Mouse (Mus musculus) lung, embryonic 16.5 days (tissue): ENCODE data around the gene Noct. TPM values are rescaled to one million over a fixed set of nuclear protein-coding genes. Genes with fewer than 3 reads are reported as not detected.

Source experiments
- ATAC-seq: fragments of 200-750 bp; cut with Nextera tagmentation; 2 replicates; pipeline ENCODE4 v1.8.0; 2017; ENCODE audit warnings: low read depth, mild to moderate bottlenecking, moderate library complexity
- H3K27ac ChIP-seq: fragments of 300-500 bp; sonication (generic); 2 replicates; pipeline ENCODE4 v1.5.1; 2014; ENCODE audit warnings: mild to moderate bottlenecking, control low read depth, low read length
- H3K27me3 ChIP-seq: fragments of 300-500 bp; sonication (generic); 2 replicates; pipeline ENCODE4 v1.6.1; 2014; ENCODE audit warnings: low read depth, low read length, mixed read lengths; ENCODE audit not compliant: control insufficient read depth, insufficient read depth
- H3K36me3 ChIP-seq: fragments of 300-500 bp; sonication (generic); 2 replicates; pipeline ENCODE4 v1.6.1; 2014; ENCODE audit warnings: low read length; ENCODE audit not compliant: control insufficient read depth, insufficient read depth
- H3K4me1 ChIP-seq: fragments of 300-500 bp; sonication (generic); replicated peaks from 2 replicates; pipeline ENCODE4 v1.6.1; 2014; ENCODE audit warnings: low read length, mixed read lengths; ENCODE audit not compliant: control insufficient read depth, insufficient read depth
- H3K4me2 ChIP-seq: fragments of 300-500 bp; sonication (generic); 2 replicates; pipeline ENCODE4 v1.6.1; 2014; ENCODE audit warnings: low read depth, low read length, control low read depth
- H3K4me3 ChIP-seq: fragments of 300-500 bp; sonication (generic); 2 replicates; pipeline ENCODE4 v1.5.1; 2014; ENCODE audit warnings: mild to moderate bottlenecking, low read length, control low read depth
- H3K9ac ChIP-seq: fragments of 300-500 bp; sonication (generic); 2 replicates; pipeline ENCODE4 v1.6.1; 2014; ENCODE audit warnings: low read length, control low read depth
- H3K9me3 ChIP-seq: fragments of 300-500 bp; sonication (generic); 2 replicates; pipeline ENCODE4 v1.6.1; 2016; ENCODE audit warnings: low read length; ENCODE audit not compliant: control insufficient read depth
- WGBS: fragments of 180-500 bp; shearing (Covaris S2); extraction: QIAGEN DNeasy Blood & Tissue Kit; methylation state at CpG from one replicate; pipeline ENCODE4 v1.1.7; 2014; 5-methylcytosine and 5-hydroxymethylcytosine counted together
- polyA plus RNA-seq: library from polyadenylated mRNA; unstranded; fragments of >200 nt; fragmentation: Nextera tagmentation; extraction: Ambion mirVana; gene quantifications from 2 replicates; pipeline ENCODE4 v1.2.1, GENCODE M21; 2015

The Noct gene
- polyA plus RNA-seq, 1 experiment from 2014 or later, result 5.6 TPM

DNA sequence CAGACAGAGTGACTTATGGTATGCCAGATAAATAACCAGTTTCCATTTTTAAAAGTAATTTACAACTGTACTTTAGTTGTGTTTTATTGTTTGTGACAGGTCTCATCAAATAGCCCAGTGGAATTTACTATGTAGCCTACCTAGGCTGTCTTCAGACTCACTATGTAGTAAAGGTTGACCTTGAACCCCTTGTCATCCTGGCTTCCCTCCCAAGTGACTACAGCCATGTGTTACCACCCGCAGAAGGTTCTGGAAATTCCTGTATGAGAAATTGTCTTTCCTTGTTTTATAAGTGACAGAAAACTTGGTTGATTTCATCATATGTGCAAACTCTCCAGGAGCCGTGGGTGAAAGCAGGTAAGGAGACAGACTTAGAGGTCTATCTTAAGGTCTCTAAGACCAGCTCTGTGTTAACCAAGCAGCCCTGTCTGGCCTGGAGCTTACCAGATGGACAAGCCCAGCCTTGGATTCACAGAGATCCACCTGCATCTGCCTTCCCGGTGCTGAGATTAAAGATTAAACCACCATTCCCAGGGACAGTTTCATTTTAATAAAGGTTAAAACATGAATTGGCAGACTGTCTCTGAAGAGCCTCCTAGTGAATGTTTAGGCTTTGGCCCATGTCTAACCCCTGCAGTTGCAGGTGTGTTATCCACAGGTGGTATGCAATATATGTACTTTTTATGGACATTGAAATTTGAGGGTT, 8.1 kb downstream of the Noct start:
- Histone ChIP-seq H3K27me3 (no peaks in the 10 kb centered on the region), H3K9me3 (no peaks in the 10 kb centered on the region), H3K4me2 (no peak overlapping the region), H3K27ac (no peak overlapping the region), H3K36me3 (no peaks in the 10 kb centered on the region), H3K4me3 (no peak overlapping the region), H3K9ac (no peak overlapping the region), H3K4me1 (peaks cover 18% of the 10 kb centered on the region)
- WGBS, result 80% methylated on average over 3 of the region's 3 CpGs
- ATAC-seq, result no peak

DNA sequence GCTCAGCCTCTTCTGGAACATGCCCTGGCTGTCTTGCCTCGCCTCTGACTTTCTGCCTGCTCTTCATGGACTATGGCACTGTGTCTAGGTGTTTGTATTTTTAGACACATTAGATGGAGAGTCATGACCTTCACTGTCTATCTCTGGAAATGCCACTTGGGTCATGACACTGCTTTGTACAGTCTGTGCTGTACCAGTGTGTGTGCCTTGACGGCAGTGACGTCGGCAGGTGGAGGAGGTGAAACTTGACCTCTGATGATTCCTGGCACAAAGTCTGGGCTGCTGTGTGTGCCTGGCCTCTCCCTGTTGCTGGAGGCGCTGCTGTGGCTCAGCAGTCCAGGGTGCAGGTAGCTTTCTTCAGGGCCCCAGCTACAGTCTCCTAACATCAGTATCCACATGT, 9.2 kb downstream of the Noct start:
- H3K9ac ChIP-seq, result no peak overlapping the region
- H3K27me3 ChIP-seq, result no peaks in the 10 kb centered on the region
- H3K4me2 ChIP-seq, result peak overlapping the region; percentile 18; the same call in 1 of the 2 replicates
- peak overlapping the region; percentile 65 for H3K27ac ChIP-seq
- no peaks in the 10 kb centered on the region for H3K9me3 ChIP-seq
- H3K36me3 ChIP-seq, result no peaks in the 10 kb centered on the region
- 31% methylated on average over 5 of the region's 5 CpGs for WGBS
- peak; percentile 64 for ATAC-seq
- H3K4me1 ChIP-seq, result peaks cover 24% of the 10 kb centered on the region
- H3K4me3 ChIP-seq, result peak overlapping the region; percentile 1; the same call in 1 of the 2 replicates

DNA sequence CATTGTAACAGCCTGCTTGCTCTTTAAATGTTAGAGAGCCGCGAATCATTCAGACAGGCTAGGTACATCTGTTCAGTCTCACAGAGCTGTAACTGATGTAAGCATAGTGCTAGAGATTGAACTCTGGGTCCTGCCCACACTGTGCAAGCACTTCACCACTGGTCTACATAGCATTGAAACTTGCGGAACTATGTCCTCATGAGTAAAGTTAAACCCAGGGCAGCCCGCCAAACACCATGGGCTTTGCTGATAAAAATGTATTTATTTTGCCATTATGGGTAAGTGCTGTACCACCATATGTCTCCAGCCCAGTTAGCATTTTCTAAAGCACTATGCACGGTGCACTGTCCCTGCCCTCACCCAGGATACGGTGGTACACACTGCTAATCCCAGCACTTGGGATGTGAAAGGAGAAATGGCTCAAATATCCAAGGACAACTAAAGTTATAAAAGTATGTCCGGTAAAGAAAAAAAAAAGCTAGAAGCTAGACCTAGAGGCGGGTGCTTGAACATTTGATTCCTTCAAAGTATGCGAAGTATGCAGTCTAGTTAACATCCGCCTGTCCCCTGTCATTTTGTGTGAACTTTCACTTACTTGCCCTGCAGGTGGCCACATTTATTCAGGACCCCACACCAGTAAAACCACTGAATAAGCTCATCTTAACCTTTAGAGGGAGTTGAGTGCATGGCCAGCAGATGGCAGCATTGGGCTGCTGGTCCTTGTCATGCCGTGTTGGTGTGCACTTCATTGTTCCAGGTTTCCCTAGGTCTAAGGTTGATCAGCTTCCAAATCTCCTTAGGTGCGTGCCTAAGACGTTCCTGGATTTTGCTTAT, 9.9 kb downstream of the Noct start:
- Histone ChIP-seq H3K9me3 (no peaks in the 10 kb centered on the region), H3K4me1 (peaks cover 26% of the 10 kb centered on the region), H3K27me3 (no peaks in the 10 kb centered on the region), H3K4me3 (peak overlapping the region; percentile 23), H3K9ac (no peak overlapping the region), H3K4me2 (peak overlapping the region; percentile 48), H3K27ac (peak overlapping the region; percentile 71), H3K36me3 (no peaks in the 10 kb centered on the region)
- peak; percentile 95 for ATAC-seq
- 19% methylated on average over 13 of the region's 13 CpGs for WGBS

DNA sequence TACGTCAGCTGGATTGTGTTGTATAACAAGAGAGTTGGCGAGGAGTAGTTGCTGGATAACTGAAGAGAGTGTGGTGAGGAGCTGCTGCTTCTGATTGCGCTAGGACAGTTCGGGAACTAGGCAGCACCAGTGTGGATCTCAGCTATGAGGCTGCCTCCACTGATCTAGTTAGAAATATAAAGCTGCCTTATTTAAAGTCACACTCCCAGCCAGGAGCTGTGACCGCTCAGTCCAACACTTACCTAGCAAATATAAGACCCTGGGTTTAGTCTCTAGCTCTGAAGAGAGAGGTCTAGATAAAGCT, 10.5 kb downstream of the Noct start:
- peak overlapping the region; percentile 71 for H3K27ac ChIP-seq
- no peaks in the 10 kb centered on the region for H3K27me3 ChIP-seq
- WGBS, result 57% methylated on average over 5 of the region's 5 CpGs
- no peaks in the 10 kb centered on the region for H3K9me3 ChIP-seq
- H3K4me2 ChIP-seq, result peak overlapping the region; percentile 48
- H3K36me3 ChIP-seq, result no peaks in the 10 kb centered on the region
- H3K9ac ChIP-seq, result no peak overlapping the region
- peak overlapping the region; percentile 23 for H3K4me3 ChIP-seq
- ATAC-seq, result no peak
- peaks cover 26% of the 10 kb centered on the region for H3K4me1 ChIP-seq

DNA sequence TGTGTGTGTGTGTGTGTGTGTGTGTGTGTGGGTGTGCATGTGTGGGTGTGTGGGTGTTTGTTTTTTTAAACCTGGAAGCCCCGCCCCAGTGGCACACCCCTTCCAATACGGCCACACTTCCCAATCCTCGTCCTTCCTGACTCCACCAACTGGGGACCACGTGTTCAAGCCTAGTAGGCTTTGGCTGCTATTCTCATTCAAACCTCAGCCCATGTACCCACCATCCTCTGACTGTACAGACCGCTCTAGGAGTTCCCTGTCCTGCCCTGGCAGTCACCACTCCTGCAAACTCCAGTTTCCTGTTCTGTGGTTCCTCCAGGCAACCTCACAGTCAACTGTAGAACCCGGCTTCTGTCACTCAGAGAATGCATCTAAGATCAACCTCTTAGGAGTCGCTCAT, 14.3 kb downstream of the Noct start:
- Histone ChIP-seq H3K9ac (no peak overlapping the region), H3K36me3 (no peaks in the 10 kb centered on the region), H3K9me3 (no peaks in the 10 kb centered on the region), H3K4me1 (peaks cover 18% of the 10 kb centered on the region; the same call in 1 of the 2 replicates), H3K27me3 (no peaks in the 10 kb centered on the region), H3K4me2 (0 out of 2 replicates have a peak overlapping the region, but pooled peaks have one; percentile 17), H3K27ac (peak overlapping the region; percentile 19; the same call in 1 of the 2 replicates), H3K4me3 (no peak overlapping the region)
- no peak; the same call in 1 of the 2 replicates for ATAC-seq
- 60% methylated on average over 7 of the region's 7 CpGs for WGBS

DNA sequence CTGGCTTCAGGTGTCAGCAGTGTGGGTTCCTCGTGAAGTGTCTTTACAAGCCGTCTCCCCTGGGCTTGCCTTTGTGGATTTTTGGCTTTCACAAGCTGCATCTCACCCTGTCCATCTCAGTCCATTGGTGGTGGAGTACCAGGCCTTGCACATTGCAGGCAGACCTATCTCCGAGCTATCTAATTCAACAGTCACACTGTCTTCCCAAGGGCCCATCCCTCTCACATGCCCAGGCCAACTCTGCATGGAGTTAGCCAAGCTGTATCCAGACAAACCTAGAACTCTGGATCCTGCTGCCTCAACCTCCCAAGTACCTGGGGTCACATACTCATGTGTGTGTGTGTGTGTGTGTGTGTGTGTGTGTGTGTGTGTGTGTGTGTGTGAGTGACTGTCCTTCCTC, 15.3 kb downstream of the Noct start:
- Histone ChIP-seq H3K4me2 (no peak overlapping the region), H3K27ac (no peak overlapping the region), H3K9me3 (no peaks in the 10 kb centered on the region), H3K27me3 (no peaks in the 10 kb centered on the region), H3K9ac (no peak overlapping the region), H3K4me1 (peaks cover 10% of the 10 kb centered on the region; the same call in 1 of the 2 replicates), H3K4me3 (no peak overlapping the region), H3K36me3 (no peaks in the 10 kb centered on the region)
- WGBS, result 85% methylated on average over 3 of the region's 3 CpGs
- no peak for ATAC-seq

DNA sequence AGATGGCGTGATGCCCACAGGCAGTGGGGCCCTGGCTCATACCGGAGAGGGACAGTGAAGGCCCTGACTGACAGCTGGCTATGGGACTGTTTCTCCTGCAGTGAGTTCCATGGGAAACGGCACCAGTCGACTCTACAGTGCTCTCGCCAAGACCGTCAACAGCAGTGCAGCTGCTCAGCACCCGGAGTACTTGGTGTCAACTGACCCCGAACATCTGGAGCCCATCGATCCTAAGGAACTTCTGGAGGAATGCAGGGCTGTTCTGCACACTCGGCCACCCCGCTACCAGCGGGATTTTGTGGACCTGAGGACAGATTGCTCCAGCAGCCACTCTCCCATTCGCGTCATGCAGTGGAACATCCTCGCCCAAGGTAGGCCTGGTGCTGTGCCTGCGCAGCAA, 23.5 kb downstream of the Noct start:
- Histone ChIP-seq H3K36me3 (peaks cover 3% of the 10 kb centered on the region; the same call in 1 of the 2 replicates), H3K4me2 (no peak overlapping the region), H3K27ac (no peak overlapping the region), H3K27me3 (no peaks in the 10 kb centered on the region), H3K9ac (peak overlapping the region; percentile 15; the same call in 1 of the 2 replicates), H3K9me3 (no peaks in the 10 kb centered on the region), H3K4me3 (no peak overlapping the region), H3K4me1 (0 out of 2 replicates have a peak, but pooled peaks cover 4% of the 10 kb centered on the region)
- WGBS, result 56% methylated on average over 16 of the region's 16 CpGs
- ATAC-seq, result peak; percentile 95

DNA sequence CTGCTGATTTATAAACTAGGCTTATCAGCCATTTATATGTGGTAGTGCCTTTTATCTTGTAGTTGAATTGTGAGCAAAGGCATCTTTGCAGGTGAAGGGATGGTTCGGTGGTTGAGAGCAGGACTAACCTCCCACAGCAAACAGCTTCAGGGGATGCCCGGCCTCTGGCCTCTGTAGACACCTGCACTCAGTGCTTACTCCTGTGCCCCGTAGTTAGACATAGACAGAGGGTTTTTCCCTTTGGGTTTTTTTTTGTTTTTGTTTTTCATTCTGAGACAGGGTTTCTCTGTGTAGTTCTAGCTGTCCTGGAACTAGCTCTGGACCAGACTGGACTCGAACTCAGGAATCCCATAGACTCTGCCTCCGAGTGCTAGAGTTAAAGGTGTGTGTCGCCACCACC, 24.4 kb downstream of the Noct start:
- no peak for ATAC-seq
- H3K9ac ChIP-seq, result no peak overlapping the region
- H3K4me1 ChIP-seq, result 0 out of 2 replicates have a peak, but pooled peaks cover 4% of the 10 kb centered on the region
- no peak overlapping the region for H3K4me2 ChIP-seq
- H3K9me3 ChIP-seq, result no peaks in the 10 kb centered on the region
- H3K27ac ChIP-seq, result no peak overlapping the region
- WGBS, result 86% methylated on average over 6 of the region's 6 CpGs
- no peaks in the 10 kb centered on the region for H3K27me3 ChIP-seq
- H3K4me3 ChIP-seq, result no peak overlapping the region
- peaks cover 11% of the 10 kb centered on the region for H3K36me3 ChIP-seq

DNA sequence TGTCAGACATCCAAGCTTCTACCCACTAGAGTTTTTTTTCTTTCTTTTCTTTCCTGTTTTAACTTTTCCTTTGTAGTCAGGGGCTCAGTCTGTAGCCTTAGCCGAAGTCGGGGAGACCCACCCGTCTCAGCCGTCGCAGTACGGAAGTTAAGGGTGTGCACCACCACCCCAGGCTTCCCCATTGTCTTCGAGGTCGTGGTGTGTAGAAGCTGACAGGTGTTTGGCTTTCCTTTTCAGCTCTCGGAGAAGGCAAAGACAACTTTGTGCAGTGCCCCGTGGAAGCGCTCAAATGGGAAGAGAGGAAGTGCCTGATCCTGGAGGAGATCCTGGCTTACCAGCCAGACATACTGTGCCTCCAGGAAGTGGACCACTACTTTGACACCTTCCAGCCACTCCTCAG, 25.2 kb downstream of the Noct start:
- H3K4me3 ChIP-seq, result no peak overlapping the region
- no peaks in the 10 kb centered on the region for H3K27me3 ChIP-seq
- 83% methylated on average over 11 of the region's 11 CpGs for WGBS
- H3K9ac ChIP-seq, result no peak overlapping the region
- no peak overlapping the region for H3K27ac ChIP-seq
- ATAC-seq, result no peak
- no peaks in the 10 kb centered on the region for H3K9me3 ChIP-seq
- H3K36me3 ChIP-seq, result peaks cover 16% of the 10 kb centered on the region
- H3K4me1 ChIP-seq, result 0 out of 2 replicates have a peak, but pooled peaks cover 4% of the 10 kb centered on the region
- H3K4me2 ChIP-seq, result no peak overlapping the region
